Mouse (Mus musculus): ENCODE measurements around the gene Npr1. TPM values are rescaled to one million over a fixed set of nuclear protein-coding genes. Genes with fewer than 3 reads are reported as not detected.

Gene Npr1
- polyA plus RNA-seq, 2 experiments from 2014 or later = not detected

DNA sequence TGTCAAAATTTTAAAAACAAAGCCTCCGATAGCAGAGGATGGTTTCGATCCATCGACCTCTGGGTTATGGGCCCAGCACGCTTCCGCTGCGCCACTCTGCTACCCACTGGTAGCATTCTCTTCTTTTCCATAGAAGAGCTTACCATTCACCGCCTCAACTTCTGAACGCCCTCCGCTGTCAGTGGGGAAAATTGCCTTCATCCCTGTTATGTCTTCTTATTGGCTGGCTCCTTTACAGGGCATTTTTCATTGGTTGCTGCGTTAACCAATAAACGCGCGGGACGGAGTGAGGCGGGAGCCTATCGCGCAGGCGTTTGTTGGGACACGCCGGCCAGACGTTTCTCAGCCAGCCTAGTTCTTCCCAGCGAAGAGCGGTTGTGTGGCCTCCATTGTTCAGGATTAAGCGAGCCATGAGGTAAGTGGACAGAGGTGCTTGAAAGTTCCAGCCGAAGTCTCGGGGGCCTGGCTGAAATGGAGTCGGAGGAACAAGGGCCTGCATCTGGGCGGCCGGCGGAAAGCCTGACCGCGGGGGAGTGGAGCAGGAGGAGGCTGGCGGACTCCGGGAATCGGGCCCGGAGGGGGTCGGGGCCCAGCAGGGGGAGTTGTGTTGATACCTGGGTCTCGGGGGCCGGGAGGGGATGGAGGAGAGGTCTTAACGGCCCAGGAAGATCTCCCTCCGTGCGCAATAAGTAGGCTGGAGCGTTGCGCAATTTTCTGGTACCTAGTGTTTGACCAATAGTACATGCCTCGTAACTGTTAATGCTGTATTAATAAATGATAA, 10.4 kb upstream of the Npr1 start, which contains the start of gene Ilf2:
Gene Ilf2, plus strand, starts transcription at position 296 of the 781 bp plus-strand sequence.
- peak; percentile 99 for ATAC-seq

DNA sequence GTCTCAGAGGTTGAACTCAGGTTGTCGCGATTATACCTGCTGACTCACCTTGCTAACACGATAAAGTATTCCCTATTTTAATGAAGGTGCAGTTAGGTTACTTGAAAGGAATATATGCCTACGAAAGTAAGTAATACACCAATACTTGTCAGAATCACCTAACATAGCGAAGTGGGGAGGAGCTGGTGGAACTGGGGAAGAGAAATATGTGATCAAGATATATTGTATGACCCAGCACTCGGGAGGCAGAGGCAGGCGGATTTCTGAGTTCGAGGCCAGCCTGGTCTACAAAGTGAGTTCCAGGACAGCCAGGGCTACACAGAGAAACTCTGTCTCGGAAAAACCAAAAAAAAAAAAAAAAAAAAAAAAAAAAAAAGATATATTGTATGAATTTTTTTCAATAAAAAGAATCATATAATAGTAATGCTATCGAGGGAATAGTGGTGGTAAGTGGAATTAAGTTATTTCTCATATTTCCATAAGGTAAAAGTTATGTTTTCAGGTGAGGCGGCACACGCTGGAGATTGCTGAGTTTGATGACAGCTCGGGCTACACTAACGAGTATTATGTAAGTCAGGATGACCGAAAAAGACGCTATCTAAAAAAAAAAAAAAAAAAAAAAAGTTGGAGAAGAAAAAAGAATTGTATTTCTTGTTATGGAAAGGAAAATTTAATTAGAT, 9.6 kb upstream of the Npr1 start:
- peak; percentile 7 for ATAC-seq

DNA sequence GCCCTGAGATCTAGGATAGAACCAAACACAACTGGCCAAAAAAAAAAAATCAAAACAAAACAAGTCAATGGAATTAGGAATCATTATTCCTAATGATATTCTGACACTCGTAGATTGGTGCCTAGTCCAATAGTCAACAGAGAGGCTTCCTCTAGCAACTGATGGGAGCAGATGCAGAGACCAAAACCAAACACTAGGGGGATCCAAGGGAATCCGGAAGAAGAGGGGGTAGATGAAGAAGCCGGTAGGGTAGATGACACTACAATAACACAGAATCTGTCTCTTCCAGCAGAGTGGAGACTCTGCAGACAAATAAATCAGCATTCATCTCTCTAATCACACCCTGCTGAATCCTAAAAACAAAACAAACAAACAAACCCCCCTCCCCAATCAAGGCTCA, 6.5 kb upstream of the Npr1 start:
- ATAC-seq = peak; percentile 49

DNA sequence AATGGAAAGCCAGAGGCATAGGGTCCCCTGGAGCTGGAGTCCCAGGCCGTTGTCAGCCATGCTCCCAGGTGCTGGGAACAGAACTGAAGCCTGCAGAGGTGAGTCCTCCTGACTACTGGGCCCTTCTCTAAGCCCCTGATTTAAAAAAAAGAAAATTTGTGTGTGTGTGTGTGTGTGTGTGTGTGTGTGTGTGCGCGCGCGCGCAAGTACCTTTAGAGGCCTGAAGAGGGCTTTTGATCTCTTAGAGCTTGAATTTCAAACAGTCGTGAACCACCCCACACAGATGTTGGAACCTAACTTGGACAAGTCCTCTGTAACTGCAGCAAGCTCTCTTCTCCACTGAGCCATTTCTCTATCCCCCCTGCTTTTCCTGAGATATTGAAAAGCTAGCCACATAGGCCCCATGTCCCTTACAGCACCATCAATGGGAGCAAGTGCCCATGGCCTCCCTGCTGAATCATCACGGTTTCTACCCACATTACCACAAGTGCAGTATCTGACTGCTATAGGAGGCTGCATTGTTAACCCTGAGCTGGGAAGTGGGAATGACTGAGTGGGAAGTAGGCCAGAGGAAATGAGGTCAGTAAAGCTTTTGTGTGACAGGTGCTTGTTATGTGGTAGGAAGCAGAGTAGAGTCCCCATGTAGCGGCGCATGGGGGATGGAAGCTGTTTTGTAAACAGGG, 2.1 kb upstream of the Npr1 start:
- no peak for ATAC-seq

DNA sequence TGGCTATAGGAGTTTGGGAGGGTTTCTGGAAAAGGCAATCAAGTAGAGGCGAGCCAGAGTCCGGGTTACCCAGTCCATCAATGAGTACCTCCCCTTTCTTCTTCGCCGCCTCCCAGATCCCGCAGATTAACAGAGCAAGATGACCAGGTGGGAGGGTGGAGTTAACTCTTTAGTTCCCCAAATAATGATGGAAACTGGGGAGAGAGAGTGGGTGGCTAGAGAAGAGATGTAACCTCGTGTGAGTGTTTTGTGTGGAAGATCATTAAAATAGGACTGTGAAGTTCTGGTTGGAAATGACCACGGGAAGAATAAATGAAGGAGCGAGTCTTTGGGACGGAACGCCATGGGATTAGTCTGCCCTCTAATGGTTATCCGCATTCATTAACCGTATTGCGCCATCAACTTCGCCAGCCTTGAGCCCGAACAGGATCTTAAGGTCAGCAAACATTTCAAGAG, 673 bp upstream of the Npr1 start:
- no peak for ATAC-seq

DNA sequence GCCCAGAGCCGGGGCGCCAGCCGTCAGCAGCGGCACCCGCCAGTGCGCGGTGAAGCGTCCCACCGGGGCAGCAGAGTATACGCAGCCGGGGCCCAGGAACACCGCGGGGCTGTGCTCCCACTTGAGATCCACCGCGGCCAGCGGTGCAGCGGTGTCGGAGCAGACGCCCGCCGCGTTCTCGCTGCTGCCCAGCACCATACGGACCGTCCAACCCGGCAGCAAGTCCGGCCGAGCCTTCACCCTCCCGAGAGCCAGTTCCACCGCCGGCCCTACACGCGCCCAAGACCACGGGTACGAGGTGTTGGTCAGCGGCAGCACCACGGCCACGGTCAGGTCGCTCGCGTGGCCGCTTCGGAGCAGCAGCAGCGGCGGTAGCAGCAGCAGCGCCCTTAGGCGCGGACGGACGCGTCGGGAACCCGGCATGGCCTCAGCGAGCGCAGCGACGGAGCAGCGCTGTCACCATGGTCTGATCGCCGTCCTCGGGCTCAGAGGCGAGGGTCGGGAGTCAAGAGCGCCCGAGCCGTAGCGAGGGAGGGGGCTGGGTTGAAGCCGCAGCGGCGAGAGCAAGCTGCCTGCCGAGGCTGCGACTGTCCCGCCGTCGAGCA, 483 bp downstream of the Npr1 start:
- peak; percentile 34 for ATAC-seq

DNA sequence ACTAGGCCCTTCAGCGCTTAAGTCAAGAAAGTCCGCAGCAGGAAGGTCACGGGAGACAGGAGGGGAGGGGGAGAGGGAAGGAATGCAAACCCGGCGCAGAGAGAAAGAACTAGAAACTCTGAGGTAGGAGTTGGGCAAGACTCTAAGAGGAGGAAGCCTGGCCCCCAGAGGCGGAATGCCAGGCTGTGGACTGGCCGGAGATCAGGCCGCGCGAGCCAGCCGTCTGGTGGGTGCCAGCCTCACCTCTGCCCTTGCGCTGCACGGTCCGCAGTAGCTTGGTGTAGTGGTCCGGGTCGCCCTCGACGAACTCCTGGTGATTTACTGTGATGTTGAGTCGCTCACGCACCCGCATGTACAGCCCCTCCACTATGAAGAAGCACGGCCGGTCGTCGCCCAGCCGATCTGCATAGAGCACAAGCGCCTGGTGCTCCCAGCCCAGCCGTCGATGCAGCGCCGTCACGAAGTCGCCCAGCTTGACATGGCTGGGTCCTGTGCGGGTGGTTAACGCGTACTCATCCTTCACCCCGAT, 1.1 kb downstream of the Npr1 start:
- ATAC-seq = no peak

DNA sequence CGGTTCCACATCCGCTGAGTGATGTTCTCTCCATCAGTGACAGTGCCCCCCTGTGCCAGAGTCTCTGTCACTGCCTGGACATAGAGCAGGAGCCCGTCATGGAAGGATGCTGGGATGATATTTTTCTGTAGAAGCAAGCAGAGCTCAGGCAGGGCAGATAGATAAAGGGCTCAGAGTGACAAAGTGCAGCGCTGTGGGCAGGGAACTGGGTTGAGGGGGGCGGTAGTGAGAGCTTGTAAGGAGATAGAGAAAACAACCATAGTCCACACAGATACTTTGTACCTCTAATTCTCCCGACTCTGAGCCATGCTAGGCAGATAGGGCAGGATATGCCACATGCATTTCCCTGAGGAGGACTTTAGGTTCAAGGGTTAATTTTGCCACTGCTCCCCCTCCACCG, 3.1 kb downstream of the Npr1 start:
- no peak for ATAC-seq

DNA sequence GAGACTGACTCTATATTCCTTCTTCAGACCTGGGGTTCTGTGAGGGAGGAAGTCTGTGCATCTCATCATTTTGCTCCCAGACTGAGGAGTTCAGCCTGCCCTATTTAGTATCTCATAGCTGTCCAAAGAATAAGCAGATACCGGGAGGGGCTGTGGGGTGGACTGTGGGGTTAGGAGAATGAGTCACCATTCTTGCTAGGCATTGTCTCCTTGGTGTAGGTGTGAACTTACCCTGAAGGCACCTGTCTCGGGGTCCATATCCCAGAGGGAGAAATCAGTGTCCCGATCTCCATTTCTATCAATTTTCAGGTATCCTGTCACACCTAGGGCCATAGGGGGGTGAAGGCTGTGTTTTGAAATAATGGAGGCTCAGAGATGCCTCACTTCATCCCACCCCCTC, 3.7 kb downstream of the Npr1 start:
- ATAC-seq = no peak

DNA sequence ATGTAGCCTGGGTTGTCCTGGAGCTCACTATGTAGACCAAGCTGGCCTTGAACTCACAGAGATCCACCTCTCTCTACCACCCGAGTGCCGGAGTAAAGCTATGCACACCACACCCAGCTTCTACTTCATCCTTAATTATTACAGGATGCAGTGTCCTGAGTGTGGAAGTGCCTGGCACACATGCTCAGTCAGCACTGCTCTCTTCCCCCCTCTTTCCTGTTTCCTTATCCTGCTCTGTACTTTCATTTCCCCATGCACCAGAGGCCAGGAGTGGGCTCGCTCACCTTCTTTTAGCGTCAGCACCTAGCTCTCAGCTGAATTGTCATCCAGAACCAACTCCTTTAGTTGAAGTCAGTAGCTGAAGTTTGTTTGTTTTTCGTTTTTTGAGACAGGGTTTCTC, 5.4 kb downstream of the Npr1 start:
- no peak for ATAC-seq

DNA sequence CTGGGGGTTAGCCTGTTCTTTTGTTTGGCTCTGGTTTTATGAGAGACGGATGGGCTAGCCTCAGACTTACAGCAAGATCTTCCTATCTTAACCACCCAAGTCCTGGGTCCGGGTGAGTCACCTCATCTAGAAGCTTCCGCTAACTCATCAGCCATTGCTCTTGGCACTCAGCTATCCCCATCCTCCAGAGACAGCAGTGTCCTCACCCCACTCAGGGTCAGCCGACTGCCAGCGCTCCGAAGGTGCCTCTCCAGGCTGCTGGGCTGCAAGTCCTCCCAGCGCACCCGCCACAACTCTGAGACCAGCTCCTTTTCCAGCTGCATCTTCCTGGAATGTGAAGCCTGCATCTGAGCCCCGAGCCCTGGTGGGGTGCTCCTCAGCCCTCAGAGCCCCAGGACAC, 5.9 kb downstream of the Npr1 start:
- no peak for ATAC-seq

DNA sequence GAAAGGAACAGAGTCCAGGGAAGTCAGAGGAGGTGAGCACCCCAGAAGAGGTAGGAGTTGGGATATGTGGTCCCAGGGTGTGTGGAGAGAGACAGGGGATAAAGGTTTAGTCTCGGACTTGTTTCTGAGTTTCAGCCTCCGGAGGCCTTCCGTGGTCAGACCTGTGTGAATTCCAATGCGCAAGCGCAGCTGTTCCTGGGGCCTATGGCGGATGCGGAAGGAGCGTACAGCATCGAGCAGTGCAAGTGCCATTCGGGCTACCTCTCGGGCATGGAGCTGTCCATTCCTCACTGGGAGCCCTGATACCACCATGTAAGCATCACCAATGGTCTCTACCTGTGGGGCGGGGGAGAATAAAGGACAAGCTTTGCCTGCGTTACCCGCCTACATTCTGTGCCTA, 10.7 kb downstream of the Npr1 start:
- ATAC-seq = no peak

DNA sequence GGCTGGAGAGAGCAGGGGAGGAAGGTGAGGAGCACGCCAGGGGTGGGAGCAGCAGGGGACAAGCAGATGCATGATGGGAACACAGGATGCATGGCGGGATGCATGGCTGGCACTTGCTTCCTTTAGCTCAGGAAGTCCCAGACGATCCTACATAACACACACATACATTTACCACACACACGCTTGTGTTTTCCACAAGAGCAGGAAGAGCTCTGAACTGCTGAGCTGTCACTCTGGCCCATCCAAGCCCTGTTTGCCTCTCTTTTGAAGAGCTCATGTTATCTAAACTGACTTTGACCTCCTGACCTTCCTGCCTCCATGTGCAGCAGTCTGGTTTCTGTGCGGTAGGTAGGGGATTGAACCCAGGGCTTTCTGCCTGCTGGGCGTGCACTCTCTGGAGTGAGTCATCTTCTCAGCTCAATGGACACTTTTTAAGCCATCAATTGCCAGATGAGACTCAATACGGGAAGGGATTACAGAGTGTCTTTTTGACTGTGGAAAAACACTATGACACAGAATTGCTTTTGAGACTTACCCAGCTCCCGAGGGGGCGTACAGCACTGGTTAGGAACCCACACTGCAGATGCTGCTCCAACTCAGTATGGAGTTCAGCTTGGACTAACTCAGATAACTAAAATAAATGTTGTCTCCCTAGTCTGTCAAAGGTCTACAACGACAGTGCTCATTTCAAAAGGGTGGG, 14.1 kb downstream of the Npr1 start:
- ATAC-seq = no peak

DNA sequence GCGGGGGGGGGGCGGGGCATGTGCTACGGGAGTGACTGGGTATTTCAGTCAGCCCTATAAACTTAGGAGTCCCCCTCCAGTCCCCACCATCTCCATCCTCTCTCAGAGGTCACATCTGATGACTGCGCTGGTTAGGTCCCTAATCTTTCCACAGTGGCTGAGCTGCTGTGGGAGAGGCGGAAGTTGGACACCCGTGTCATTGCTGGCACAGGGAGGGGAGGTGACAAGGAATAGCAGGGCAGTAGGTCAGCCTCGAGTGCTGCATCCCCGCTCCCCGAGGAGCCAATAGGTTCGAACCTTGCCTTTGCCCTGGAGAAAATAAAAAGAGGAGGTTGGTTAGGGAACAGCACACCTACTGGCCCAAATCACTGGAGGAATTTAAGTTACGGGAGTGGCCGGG, 14.8 kb downstream of the Npr1 start:
- ATAC-seq = no peak

DNA sequence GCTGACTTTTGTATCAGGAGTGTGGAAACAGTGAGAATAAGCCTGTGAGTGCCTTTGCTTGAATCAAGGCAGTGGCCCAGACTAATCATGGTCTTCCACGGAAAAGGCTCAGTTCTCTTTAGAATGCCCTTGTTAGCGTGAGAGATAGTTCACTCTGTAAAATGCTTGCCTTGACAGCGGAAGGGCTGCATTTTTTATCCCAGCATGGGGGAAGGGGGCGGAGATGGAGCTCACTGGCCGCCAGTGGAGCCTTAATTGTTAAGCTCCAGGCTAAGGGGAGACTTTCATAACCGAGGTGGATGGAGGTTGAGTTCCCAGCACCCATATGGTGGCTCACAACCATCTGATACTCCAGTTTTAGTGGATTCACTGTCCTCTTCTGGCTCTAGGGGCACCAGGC, 17.0 kb downstream of the Npr1 start:
- no peak for ATAC-seq

DNA sequence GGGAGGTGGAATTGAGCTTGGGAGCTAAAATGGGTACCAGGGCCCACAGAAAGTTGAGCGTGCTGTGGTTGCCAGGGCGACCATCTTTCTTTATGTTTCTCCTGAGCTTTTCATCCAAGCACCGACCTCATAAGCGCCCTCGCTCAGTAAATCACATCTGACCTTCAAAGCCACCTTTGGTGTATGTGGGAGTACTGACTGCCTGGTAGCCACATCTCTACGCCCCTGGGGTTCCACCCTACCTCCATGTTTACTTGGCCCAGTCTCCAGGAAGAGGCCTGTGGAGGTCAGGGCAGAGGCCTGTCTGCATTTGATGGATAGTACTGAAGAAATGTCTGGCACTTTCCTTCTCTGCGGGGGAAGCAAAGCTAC, 18.6 kb downstream of the Npr1 start:
- ATAC-seq = no peak

DNA sequence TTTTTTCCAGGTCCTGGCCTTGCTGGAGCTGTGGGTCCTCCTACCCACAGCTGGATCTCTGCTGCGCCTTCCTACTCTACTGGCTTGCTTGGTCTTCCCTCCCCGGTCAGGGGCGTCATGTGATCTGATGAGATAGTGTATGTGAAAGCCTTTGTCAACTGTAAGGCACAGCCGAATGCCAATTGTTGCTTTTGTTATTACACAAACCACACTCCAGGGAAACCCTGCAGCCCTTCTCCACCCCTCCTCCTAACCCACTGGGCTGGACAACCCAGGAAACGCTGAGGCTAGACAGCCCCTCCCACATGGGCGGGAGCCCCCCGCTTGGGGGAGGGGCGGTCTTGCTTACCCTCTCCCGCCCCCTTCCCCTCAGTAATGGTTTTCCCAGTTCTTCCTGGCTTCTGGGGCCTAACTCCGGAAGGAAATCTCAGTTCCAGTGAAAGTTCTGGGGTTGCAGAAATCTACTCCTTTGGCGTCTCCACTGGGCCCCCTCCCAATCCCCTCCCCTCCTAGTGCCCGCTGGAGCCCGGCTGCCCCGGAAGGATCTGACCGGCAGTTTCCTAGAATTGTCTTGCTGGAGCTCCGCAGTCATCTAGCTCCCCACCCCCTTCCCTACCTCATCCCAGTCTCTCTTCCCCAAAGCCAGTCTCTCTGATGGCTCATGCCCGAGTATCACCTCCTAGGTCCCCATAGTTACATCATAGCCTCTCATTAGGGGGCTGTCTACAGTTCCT, 19.1 kb downstream of the Npr1 start:
- ATAC-seq = no peak

DNA sequence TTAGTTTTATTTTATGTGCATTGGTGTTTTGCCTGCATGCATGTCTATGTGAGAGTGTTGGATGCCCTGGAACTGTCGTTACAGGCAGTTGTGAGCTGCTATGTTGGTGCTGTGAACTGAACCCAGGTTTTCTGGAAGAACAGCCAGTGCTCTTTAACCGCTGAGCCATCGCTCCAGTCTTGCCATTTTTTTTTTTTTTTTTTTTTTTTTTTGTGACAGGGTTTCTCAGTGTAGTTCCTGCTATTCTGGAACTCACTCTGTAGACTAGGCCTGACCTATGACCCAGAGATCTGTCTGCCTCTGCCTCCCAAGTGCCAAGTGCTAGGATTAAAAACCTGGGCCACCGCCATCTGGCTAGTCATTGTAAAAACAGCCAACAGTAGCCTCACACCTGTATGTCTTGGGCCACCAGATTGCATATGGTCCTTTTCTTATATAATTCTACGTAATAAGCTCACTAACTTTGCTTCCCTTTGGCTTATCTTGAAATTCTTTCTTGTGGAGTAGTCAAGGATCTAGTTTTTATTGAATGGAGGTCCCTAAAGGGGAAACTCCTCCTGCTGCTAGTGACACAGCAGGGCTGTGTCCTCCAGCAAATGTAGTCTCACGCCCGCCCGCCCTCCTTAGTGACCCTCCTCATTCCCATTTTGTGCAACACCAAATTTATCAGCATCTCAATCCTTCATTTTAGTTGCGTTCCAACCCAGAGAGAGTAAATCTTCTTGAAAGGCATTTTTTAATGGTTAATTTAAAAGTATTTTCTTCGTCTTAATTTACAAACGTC, 20.1 kb downstream of the Npr1 start:
- no peak for ATAC-seq

DNA sequence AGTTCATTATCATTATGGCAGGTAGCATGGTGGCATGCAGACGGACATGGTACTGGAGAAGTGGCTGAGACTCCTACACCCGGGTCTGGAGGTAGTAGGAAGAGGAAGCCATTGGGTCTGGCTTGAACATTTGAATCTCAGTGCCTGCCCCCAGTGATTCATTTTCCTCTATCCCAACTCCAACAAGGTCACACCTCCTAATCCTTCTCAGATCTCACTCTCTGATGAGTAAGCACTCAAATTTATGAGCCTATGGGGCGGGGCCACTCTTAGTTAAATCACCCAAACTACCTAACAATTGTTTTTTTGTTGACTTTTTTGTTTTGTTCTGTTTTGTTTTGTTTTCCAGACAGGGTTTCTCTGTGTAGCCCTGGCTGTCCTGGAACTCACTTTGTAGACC, 21.7 kb downstream of the Npr1 start:
- no peak for ATAC-seq

DNA sequence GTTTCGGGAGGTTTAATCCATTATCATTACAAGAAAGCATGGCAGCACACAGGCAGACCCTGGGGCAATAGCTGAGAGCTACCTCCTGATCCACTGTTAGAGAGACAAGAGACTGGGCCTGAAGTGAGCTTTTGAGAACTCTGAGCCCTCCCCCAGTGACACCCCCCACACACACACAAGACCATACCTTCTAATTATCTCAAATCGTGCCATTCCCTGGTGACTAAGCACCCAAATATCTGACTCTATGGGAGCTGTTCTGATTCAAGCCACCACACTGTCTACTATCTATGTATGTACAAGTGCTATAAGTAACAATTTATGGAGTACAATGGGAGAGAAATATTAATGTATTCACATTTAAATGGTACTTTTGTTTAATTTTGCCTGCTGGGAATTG, 24.9 kb downstream of the Npr1 start:
- ATAC-seq = no peak

DNA sequence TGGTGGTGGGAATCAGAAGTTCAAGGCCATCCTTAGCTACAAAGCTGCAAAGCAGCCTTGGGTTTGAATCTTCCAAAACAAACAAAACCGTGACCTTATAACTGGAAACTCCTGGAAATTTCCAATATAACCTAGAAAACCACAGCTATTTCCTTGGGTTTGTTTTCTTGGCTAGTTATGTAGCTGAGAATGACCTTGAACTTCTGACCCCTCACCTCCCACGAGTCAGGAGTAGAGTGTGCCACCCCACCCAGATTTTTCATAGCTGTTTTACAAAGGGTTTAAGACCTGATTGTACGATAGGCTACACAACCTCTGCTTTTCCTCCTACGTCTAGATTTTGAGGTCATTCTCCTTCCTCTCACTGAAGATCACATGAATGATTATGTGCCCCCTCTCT, 28.5 kb downstream of the Npr1 start:
- no peak for ATAC-seq
